Mouse (Mus musculus) layer of hippocampus, postnatal 14 days (tissue): ENCODE results near the gene Gse1. TPM values are rescaled to one million over a fixed set of nuclear protein-coding genes. Genes with fewer than 3 reads are reported as not detected.

Source experiments
- DNase-seq, 2 experiments: peaks; one replicate each; pipeline ENCODE4 v3.0.0; 2021 to 2022; ENCODE audit warnings: low spot score in 2 of 2, mixed read lengths in 1 of 2
- total RNA-seq, 2 experiments: library from RNA; stranded (reverse); gene quantifications; 2 replicates each; pipeline ENCODE4 v1.2.3; 2021

Gene Gse1
- total RNA-seq, 2 experiments from 2014 or later: 94.0 to 107 TPM

DNA sequence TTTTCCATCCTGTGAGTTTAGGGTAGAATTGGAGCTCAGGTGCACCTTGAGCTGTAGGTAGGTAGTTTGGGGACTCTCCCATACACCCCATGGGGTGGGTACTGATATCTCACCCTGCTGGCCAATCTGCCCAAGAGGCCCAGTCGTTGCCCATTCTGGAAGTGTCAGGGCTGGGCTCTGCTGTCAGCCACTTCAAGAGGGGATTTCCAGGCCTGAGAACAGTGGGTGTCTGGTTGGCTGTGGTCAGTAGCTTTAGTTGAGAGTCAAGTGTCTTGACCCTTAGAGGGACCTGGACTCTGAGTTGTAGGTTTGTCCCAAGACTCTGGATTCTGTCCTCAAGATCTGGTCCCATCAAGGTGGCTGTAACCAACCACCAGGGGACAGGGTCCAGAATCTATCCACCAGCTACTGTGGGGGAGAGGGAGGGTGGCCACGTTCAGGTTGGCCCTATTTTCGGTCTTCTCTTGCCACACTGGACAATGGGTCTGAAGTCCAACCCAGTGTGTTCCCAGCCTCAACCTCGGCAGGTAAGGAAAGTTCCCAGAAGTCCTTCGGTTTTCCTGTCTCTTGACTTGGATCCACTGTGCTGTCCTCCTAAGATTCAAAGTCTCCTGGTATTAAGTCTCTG, 263.0 kb downstream of the Gse1 start:
- no peak for DNase-seq

DNA sequence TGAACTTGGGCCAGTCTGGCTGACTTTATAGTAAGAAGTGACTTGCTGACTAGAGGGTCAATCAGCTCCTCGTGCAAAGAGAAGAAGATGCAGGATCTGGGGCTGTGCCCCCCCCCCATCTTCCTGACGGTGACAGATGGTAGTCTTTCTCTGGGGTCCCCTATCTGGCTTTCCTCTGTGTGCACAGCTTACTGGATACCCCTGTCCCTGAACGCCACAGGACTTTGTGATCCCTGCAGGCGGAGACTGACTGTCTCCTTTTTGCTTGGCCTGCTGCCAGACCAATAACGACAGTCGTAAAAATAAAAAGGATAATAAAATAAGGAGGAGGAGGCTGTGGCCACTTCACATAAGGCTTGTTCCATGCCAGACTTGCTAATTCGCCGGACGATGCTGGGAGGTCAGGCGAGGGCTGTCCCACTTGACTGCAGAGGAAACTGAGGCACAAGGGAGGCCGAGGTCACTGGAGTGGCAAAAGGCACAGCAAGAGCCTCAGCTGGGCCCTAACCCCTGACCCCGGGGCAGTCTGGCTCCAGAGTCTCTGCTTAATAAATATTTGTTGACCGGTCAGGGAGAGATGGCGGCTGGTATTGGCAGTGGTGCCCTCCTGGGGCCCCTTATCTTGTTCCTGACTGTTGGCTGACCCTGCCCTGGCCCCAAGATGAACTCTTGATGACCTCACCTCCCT, 264.1 kb downstream of the Gse1 start:
- DNase-seq: no peak

DNA sequence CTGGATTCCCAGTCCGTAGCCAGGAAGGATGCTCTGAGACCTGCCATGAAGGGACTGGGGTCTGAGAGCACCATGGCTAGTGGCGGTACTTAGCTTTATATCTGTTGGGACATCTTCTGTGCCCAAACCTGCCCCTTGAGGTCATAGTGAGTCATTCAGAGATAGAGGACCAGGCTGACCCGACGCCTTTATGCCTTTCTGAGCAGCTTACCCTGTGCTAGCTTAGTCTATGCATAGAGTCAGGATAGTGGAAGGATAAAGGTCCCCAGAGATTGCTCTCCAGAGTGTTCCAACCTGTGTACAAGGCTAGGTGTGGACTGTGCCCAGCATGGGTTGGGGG, 264.6 kb downstream of the Gse1 start:
- DNase-seq: no peak

DNA sequence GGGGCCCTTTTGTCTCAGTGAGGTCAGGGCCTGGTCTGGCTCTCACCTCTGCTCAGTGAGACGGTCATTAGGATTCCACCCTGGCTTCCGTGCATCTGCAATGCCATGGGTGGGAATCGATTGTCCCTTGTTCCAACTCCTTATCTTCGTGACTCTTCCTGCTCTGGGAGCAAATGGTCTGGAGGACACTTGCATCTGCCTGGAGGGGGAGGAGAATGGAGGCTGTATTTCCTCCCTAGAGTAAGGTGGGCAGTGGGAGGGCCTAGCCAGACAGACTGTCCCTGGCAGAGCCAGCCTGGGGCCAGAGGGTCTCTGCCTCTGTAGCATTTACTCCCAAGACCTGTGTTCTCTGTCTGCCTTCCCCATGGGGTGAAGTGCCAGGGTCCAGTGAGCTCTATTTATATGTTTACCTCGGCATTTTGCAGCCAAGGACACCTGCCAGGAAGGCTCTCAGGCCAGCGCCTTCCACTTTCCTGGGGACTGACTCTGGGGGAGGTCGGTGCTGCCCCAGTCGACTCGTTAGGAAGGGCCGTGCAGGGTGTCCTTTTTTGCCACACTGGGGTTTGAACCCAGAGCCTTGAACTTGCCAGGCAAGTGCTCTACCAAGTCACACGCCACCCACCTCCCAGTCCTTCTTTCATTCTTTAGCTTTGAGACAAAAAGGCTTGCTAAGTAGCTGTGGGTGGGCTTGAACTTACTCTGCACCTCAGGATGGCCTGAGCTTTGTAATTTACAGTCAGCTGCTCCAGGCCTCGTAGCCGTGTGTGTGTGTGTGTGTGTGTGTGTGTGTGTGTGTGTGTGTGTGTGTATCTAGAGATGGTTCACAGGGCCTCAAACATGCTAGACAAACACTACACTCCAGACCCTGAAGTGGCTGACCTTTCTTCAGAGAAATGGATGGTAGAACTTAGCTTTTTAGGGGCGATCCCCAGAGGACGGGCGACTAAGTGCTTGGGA, 265.5 kb downstream of the Gse1 start:
- no peak for DNase-seq

DNA sequence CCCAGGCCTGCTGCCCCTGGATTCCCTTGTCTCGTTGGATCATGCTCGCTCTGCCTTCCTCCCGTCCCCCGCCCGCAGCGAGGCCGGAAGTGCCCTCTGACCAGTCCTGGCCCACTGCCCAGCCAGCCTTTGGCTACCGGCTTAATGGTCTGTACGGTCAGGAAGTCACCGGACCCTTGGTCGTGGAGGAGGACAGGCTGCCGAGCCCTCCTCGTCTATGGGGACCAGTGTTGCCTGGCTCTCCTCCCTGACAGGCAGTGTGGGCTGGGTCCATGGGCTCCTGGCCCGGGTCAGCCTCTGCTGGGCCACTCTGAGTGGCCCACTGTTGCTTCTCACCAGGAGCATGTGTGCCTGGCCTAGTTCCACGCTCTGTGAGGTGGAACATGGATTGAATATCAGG, 266.6 kb downstream of the Gse1 start:
- DNase-seq: no peak

DNA sequence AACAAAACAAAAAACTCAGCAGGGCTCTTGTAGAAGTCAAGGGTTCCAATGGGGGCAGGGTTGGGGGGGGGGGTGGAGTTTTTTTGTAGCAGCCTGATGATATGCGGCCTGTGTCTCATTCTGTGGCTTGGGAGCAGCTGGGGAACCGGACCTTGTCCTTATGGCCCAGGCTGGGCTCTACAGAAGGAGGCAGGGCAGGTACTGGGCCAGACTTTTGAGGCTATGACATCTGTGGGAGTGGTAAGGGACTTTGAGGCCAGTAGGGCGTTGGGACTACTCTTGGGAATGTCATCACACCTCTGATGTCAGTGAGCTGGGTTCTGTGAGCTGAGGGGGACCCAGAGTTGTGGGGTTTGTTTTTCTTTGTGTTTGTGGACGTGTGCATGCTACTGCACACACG, 267.2 kb downstream of the Gse1 start:
- DNase-seq: no peak

DNA sequence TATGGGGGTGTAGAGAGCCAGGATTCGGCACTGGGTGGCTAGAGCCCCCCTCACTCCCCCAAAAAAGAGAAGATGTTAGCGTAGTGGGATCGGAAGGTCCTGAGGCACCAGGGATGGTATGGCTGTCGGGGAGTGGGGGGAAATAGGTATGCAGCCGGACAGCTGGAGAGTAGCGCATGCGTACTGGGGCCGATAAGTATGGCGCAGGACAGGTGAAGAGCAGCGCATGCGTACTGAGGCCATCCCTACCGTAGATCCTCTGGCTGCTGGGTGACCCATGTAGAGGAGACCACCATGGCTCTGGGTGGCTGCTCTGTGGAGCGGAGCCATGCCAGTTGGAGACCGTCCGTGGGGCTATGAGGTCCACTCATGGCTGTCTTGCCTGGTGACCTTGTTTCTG, 268.2 kb downstream of the Gse1 start:
- no peak for DNase-seq

DNA sequence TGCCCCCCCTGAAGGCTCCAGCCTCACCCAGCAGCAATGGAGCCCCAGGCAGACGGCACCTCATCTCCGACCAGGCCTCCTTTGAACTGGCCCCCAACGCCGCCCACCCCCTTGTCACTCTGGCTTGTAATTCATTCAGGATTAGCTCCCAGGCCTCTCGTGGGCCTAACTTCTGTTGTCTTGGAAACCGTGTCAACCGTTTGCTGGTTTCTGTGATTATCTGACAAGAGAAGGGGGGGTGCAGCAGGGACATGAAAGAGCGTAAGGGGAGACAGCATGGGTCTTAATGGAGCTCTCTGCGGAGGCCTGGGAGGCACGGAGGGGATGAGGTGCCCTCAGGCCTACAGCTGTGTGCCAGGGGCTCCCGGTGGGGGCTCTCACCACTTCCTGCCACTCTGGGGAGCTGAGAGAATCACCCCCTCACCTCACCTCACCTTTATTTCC, 269.3 kb downstream of the Gse1 start:
- DNase-seq: no peak

DNA sequence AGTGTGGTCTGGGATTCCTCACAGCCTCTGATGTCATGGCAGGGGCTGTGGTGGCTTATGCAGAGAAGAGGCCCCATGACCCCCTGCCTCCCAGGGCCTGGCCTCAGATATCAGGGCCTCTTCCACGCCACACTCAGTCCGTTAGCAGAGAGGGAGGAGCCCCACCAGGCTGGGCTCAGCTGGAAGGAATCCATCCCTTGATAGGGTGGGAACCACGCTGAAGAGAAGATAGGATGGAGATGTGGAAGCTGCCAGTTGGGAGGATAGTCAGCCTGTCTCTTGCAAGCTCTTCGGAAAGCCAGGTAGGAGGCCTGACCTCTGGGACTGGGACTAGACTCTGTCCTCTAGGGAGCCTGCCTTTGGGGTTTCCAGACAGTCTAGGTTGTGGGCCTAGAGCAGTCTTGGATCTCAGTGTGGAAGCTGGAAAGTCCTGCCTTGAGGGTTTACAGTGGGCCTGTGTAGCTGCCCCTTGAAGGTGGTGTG, 270.1 kb downstream of the Gse1 start:
- no peak for DNase-seq

DNA sequence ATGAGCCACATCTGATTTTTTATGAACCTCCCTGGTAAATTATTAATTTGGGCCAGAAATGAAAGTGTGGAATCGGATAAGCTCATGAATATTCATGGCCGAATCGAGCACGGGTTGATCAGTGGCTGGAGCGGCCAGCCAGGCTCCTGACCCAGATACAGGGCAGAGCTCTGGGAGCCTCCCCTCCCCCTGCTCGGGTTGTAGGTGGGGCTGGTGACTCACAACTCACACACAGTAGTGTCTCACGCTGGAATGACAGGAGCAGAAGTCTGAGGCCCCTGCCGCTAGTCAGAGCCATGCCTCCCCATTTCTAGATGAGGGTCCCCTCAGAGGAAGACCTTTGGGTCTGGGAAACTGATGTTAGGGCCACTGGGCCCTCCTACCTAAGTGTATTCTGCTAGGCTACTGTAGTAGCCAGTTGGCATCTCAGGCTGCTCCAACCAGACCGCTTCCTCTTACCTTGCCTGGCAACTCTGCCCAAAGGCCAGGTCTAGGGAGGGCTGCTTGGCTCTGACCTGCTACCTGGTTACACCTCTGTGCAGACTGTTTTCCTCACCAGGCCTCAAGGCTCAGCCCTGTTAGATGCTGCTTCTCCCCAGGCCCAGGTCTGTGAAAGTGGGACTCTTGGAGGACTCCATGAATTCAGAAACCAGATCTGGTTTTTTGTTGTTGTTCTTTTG, 270.8 kb downstream of the Gse1 start:
- no peak for DNase-seq

DNA sequence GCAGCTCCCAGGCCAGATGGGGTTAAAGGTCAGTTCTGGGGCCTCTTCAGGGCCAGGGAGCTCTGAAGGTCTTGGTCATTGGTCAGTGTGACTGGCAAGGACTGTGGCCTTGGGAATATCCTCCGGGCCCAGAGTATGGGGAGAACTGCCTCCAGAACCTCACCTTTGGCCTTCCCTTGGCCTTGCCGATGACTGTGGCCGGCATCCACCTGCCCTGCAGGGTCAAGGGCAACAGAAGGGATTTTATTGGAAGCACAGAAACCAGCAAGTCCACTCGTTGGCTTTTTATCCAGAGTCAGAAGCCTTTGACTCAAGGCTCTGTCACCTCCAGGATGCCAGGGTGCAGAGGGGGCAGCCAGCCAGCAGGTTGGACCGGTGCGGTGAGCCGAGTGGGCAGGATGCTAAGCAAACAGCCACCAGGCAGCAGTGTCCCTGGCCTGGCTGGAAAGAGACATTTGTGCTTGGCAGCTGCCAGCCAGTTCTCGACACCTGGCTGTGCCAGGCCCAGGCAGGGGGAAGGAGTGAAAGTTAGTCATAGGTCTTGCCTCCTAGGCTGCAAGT, 272.5 kb downstream of the Gse1 start:
- no peak for DNase-seq

DNA sequence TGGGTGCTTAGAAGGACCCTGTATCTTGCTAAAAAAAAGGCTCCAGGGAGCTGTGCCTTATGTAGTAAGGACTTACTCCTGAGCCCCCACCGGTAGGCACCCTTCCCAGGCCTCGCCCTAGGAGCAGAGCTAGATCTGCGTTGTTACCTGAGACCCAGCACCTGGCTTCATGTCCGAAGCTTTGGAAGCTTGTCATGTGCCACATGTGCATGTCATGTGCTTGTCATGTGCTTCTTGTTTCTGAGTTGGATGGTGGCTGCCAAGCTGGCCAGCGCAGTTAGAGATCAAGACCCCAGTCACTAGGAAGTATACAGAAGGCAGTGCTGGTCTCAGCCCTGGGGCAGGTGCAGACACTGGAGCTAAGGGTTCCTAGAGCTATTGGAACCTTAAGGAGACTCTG, 273.2 kb downstream of the Gse1 start:
- DNase-seq: no peak

DNA sequence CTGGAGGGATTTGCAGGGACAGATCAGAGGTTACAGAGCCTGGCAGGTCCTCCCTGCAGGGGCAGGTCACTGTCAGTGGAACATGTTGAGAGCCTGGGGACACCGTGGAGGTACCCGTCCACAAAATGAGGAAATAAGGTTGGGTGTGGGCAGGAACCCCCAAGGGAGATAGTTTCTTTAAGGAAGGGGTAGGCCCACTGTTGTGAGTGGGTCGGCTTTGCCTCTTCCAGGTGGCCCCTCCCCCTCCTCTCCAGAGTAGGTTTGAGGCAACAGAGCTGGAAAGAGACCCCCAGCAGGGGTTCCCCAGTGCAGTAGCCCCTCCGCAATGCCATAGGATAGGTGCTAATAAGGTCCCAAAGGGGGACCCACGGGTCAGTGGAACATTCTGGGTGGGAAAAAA, 274.2 kb downstream of the Gse1 start:
- no peak for DNase-seq

DNA sequence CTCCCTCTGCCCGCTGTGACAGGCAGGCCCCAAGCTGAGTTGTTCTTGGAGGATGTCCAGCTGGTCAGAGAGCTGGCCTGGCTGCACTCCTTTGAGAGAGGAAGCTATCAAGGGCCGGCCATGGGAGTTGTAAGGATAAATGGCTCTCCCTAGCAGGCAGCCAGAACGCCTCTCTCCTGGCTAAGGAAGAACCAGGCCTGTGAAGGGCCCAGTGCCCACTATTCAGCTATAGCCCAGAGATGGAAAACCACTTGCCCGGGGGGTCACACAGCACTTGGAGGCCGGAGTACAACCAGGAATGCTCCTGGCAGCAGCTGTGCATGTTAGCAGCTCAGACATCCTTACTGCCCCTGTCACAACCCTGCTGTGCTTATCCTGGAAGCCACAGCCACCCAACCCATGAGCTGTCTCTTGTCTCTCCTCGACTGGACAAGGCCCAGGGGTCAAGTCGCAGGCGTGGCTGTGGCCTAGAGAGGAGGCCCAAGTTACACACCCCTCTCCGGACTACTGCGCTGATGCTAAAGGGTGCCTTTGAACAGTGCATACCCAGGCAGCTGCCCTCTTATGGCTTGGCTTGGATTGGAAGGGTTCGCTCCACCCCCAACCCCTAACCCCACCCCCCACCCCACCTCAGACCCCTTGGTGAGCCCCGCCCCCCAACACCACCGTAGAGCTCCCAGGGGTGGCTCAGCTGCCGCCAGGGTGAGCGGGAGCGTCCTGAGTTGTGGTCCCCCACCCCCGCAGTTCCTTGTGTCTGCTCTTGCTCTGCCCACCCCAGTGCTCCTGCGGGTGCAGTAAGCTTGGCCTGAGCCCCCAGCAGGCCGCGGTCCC, 276.2 kb downstream of the Gse1 start:
- DNase-seq: peak in 1 of 2 experiments; percentile 73

DNA sequence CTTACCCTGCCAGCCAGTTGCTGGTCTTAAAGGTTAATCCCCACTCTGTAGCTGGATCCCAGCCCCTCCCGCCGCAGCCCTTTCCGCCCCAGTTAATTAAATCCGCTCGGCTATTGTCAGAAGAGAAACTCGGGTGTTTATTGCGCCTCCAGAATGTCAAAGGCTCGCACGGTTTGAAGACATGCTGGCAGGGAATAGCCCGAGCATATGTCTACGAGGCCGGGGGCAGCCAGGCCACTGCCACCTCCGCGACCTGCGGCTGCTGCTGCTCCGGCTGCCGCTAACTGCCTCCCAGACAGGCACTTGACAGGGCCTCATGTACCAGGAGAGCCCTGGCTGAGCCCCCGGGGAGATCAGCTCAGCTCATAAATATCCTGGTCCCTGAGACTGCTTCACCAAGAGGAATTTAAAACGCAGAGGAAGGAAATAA, 276.8 kb downstream of the Gse1 start:
- no peak for DNase-seq

DNA sequence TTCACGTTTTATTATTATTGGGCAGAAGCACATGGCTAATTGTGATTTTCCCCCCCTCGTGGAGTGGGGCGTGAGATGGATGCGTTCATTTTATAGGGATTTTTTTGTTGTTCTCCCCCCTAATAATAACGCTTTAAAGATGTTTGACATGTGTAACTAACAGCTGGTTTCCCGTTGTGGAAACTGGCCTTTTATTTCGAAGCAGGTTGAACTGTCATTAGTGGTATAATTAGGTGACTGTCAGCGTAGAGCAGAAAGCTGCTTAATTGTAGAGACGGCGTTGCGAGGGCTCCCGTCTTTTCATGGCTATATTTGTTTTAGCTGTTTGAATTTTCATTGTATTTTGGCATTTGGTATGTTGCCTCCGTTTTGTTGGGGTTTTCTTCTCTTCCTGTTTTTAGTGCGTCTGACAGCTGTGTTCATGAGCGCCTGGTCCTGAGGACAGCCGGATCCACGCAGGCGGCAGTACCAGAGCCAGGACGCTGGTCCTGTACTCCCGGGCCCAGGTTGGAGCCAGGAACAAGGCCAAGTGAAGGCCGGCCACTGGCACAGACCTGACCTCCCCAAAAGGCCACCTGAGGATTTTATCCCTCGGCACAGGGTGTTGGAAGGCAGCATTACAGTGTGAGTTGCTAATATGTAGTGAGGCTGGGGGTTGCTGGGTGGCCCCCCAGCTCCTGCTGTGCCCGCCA, 277.5 kb downstream of the Gse1 start:
- no peak for DNase-seq

DNA sequence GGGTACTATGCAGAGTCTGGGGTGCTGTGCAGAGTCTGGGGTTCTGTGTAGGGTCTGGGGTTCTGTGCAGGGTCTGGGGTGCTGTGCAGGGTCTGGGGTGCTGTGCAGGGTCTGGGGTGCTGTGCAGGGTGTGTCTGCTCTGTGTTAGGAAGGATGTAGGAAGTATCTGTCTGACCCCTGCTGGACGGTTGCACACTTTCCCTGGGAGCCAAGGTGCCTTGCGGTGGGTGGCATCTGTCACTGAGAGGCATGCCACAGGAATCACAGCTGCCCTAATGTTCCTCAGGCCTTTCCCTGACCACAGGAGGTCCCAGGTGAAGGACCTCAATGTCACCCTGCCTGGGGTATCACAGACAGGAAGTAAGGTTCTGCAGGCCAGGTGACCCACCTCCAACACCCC, 278.3 kb downstream of the Gse1 start:
- no peak for DNase-seq

DNA sequence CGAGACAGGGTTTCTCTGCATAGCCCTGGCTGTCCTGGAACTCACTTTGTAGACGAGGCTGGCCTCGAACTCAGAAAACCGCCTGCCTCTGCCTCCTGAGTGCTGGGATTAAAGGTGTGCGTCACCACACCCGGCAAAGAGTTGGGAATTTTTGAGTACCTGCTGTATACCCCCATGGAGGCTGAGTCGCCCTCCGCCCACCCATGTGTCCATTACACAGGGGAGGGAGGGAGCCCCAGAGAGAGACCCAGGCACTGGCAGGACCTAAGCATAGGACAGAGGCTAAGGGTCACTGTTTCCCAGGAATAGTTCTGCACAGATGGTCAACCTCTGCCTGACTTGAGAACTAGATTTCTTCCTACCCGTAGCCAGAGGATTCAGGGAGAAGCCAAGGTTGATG, 279.0 kb downstream of the Gse1 start:
- no peak for DNase-seq
